Mouse (Mus musculus) stomach, postnatal 0 days (tissue): ENCODE data around the gene Atxn2.

Experiments
- CTCF ChIP-seq: IDR thresholded peaks from 2 replicates; pipeline ENCODE4 v1.5.1; 2016; ENCODE audit warnings: antibody characterized with exemption, low read depth, mild to moderate bottlenecking, moderate library complexity
- EP300 ChIP-seq: optimal IDR thresholded peaks from 2 replicates; pipeline ENCODE3; 2016; ENCODE audit warnings: antibody characterized with exemption

- TF ChIP-seq CTCF (no peak), EP300 (no peak)
Measured at GRCm38 (mm10) chr5:121845361-121845760, 134.2 kb downstream of the Atxn2 start.
